Mouse (Mus musculus) adipocyte (in vitro differentiated cells): ENCODE results near the gene Cenpv.

ENCODE experiments used
- DNase-seq: peaks from one replicate; pipeline ENCODE4 v3.0.0-alpha.2; 2016; ENCODE audit warnings: low spot score

Gene Cenpv

GRCm38 (mm10) chr11:62507683-62508082 lies 31.4 kb downstream of the Cenpv start:
- no peak for DNase-seq

GRCm38 (mm10) chr11:62500529-62500928 lies 38.5 kb downstream of the Cenpv start:
- no peak for DNase-seq

GRCm38 (mm10) chr11:62498802-62499201 lies 40.3 kb downstream of the Cenpv start:
- DNase-seq = no peak

- DNase-seq = peak; percentile 47
Observed at GRCm38 (mm10) chr11:62497181-62497580, 41.9 kb downstream of the Cenpv start.

- peak; percentile 73 for DNase-seq
Observed at GRCm38 (mm10) chr11:62496151-62496715, 42.8 kb downstream of the Cenpv start.

- peak; percentile 91 for DNase-seq
Observed at GRCm38 (mm10) chr11:62495276-62495801, 43.7 kb downstream of the Cenpv start.

- peak; percentile 98 for DNase-seq
Observed at GRCm38 (mm10) chr11:62494754-62495275, 44.2 kb downstream of the Cenpv start.

- no peak for DNase-seq
Observed at GRCm38 (mm10) chr11:62493701-62494100, 45.4 kb downstream of the Cenpv start.

GRCm38 (mm10) chr11:62487540-62488350 lies 51.3 kb downstream of the Cenpv start:
- DNase-seq = no peak

GRCm38 (mm10) chr11:62486949-62487348 lies 52.1 kb downstream of the Cenpv start:
- no peak for DNase-seq

- peak; percentile 58 for DNase-seq
Observed at GRCm38 (mm10) chr11:62479581-62479980, 59.5 kb downstream of the Cenpv start.

- peak; percentile 71 for DNase-seq
Observed at GRCm38 (mm10) chr11:62478931-62479330, 60.1 kb downstream of the Cenpv start.

GRCm38 (mm10) chr11:62476156-62476555 lies 62.9 kb downstream of the Cenpv start:
- DNase-seq = no peak
